Mouse (Mus musculus): ENCODE measurements around the gene Cux2. TPM values are rescaled to one million over a fixed set of nuclear protein-coding genes. Genes with fewer than 3 reads are reported as not detected.

Gene Cux2
- total and polyA plus RNA-seq, 3 experiments = 0.11 TPM; not detected in 2

DNA sequence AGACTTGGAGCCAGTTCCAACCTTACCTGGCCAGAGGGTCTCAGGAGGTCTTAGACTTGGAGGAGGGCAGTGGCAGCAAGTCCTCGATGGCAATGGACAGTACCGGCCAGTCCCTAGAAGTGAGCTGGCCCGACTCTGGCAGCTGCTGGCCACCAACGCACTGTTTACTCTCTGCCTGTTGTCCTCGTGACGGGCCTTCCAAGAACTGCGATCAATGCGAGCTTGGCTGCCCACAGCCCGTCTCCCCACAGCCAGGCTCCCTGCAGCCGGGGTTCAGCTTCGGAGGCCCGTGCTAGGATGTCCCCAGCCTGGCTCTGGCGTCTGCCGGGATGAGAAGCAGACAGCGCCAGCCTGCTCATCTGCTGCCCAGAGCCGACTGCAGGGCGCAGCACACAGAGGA, 30.6 kb downstream of the Cux2 start:
- no peak for DNase-seq (ENCODE audit: low spot score)
- Histone ChIP-seq H3K27me3 (ENCODE audit: insufficient read depth, low read length) (peaks cover 6% of the 10 kb centered on the region; the same call in 1 of the 2 replicates), H3K4me1 (ENCODE audit: insufficient read depth, low read depth, low read length) (no peaks in the 10 kb centered on the region), H3K9me3 (replicated peaks) (peaks cover 3% of the 10 kb centered on the region; the same call in 1 of the 2 replicates), H3K4me3 (ENCODE audit: low read depth, low read length) (no peak overlapping the region), H3K36me3 (replicated peaks) (no peaks in the 10 kb centered on the region)
- ATAC-seq (ENCODE audit: extremely low read depth, insufficient number of reproducible peaks, low FRiP score, poor library complexity, severe bottlenecking) = no peak
- no peak for TF ChIP-seq GATA2 (IDR thresholded peaks at IDR 0.05; ENCODE audit: borderline replicate concordance, low read depth, low read length)
- TF ChIP-seq TAL1 (conservative IDR thresholded peaks at IDR 0.05; ENCODE audit: low read depth, low read length) = no peak
- TF ChIP-seq GATA1 (IDR thresholded peaks at IDR 0.05; ENCODE audit: borderline replicate concordance, low read length) = no peak
- TF ChIP-seq POLR2AphosphoS5 (IDR thresholded peaks at IDR 0.05; ENCODE audit: insufficient replicate concordance, low read depth, low read length) = no peak
- TF ChIP-seq CTCF (IDR thresholded peaks at IDR 0.05; ENCODE audit: low read depth, low read length) = no peak

GRCm38 (mm10) chr5:122017778-122018177, 32.1 kb downstream of the Cux2 start:
- TF ChIP-seq CTCF (IDR thresholded peaks at IDR 0.05; ENCODE audit: low read depth, low read length) (no peak), GATA2 (IDR thresholded peaks at IDR 0.05; ENCODE audit: borderline replicate concordance, low read depth, low read length) (no peak), POLR2AphosphoS5 (IDR thresholded peaks at IDR 0.05; ENCODE audit: insufficient replicate concordance, low read depth, low read length) (no peak), TAL1 (conservative IDR thresholded peaks at IDR 0.05; ENCODE audit: low read depth, low read length) (no peak), GATA1 (IDR thresholded peaks at IDR 0.05; ENCODE audit: borderline replicate concordance, low read length) (no peak)
- H3K4me3 ChIP-seq (ENCODE audit: low read depth, low read length) = no peak overlapping the region
- DNase-seq (ENCODE audit: low spot score) = no peak
- peaks cover under 1% of the 10 kb centered on the region; the same call in 1 of the 2 replicates for H3K9me3 ChIP-seq (replicated peaks)
- no peak for ATAC-seq (ENCODE audit: extremely low read depth, insufficient number of reproducible peaks, low FRiP score, poor library complexity, severe bottlenecking)
- H3K27me3 ChIP-seq (ENCODE audit: insufficient read depth, low read length) = peaks cover 8% of the 10 kb centered on the region; the same call in 1 of the 2 replicates
- no peaks in the 10 kb centered on the region for H3K36me3 ChIP-seq (replicated peaks)
- H3K4me1 ChIP-seq (ENCODE audit: insufficient read depth, low read depth, low read length) = no peaks in the 10 kb centered on the region

DNA sequence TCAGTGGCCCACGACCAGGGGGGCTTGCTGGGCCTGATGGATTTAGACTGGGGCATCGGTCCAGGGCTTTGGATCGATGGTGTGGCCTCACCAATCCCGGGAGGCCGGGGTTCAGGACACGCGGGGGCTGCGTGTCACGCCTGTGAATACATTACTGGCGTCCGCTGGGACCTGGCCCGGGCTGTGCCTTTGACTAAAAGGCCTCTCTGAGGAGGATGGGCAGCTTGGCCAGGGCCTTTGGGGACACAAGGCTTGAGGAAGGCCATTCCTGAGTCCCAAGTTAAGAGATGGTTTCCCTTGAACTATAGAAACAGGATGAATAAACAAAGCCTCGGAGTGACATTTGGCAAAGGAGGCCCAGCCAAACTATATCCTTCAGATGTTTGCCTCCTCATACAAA, 32.6 kb downstream of the Cux2 start:
- ATAC-seq (ENCODE audit: extremely low read depth, insufficient number of reproducible peaks, low FRiP score, poor library complexity, severe bottlenecking) (no peak), DNase-seq (ENCODE audit: low spot score) (no peak)
- Histone ChIP-seq H3K4me1 (ENCODE audit: insufficient read depth, low read depth, low read length) (no peaks in the 10 kb centered on the region), H3K4me3 (ENCODE audit: low read depth, low read length) (no peak overlapping the region), H3K9me3 (replicated peaks) (no peaks in the 10 kb centered on the region), H3K36me3 (replicated peaks) (no peaks in the 10 kb centered on the region), H3K27me3 (ENCODE audit: insufficient read depth, low read length) (peaks cover 8% of the 10 kb centered on the region; the same call in 1 of the 2 replicates)
- no peak for TF ChIP-seq GATA1 (IDR thresholded peaks at IDR 0.05; ENCODE audit: borderline replicate concordance, low read length)
- TF ChIP-seq GATA2 (IDR thresholded peaks at IDR 0.05; ENCODE audit: borderline replicate concordance, low read depth, low read length) = no peak
- no peak for TF ChIP-seq TAL1 (conservative IDR thresholded peaks at IDR 0.05; ENCODE audit: low read depth, low read length)
- TF ChIP-seq CTCF (IDR thresholded peaks at IDR 0.05; ENCODE audit: low read depth, low read length) = no peak
- TF ChIP-seq POLR2AphosphoS5 (IDR thresholded peaks at IDR 0.05; ENCODE audit: insufficient replicate concordance, low read depth, low read length) = no peak

- no peak overlapping the region for H3K4me3 ChIP-seq (ENCODE audit: low read depth, low read length)
- ATAC-seq (ENCODE audit: extremely low read depth, insufficient number of reproducible peaks, low FRiP score, poor library complexity, severe bottlenecking) (no peak), DNase-seq (ENCODE audit: low spot score) (no peak)
- no peaks in the 10 kb centered on the region for H3K9me3 ChIP-seq (replicated peaks)
- peaks cover 8% of the 10 kb centered on the region; the same call in 1 of the 2 replicates for H3K27me3 ChIP-seq (ENCODE audit: insufficient read depth, low read length)
- H3K4me1 ChIP-seq (ENCODE audit: insufficient read depth, low read depth, low read length) = no peaks in the 10 kb centered on the region
- TF ChIP-seq CTCF (IDR thresholded peaks at IDR 0.05; ENCODE audit: low read depth, low read length) = no peak
- TF ChIP-seq GATA2 (IDR thresholded peaks at IDR 0.05; ENCODE audit: borderline replicate concordance, low read depth, low read length) = no peak
- no peak for TF ChIP-seq TAL1 (conservative IDR thresholded peaks at IDR 0.05; ENCODE audit: low read depth, low read length)
- TF ChIP-seq POLR2AphosphoS5 (IDR thresholded peaks at IDR 0.05; ENCODE audit: insufficient replicate concordance, low read depth, low read length) = no peak
- TF ChIP-seq GATA1 (IDR thresholded peaks at IDR 0.05; ENCODE audit: borderline replicate concordance, low read length) = no peak
- no peaks in the 10 kb centered on the region for H3K36me3 ChIP-seq (replicated peaks)
Observed at GRCm38 (mm10) chr5:122016744-122017143, 33.2 kb downstream of the Cux2 start.

GRCm38 (mm10) chr5:122015149-122015548, 34.8 kb downstream of the Cux2 start:
- Histone ChIP-seq H3K4me1 (ENCODE audit: insufficient read depth, low read depth, low read length) (no peaks in the 10 kb centered on the region), H3K36me3 (replicated peaks) (no peaks in the 10 kb centered on the region), H3K4me3 (ENCODE audit: low read depth, low read length) (no peak overlapping the region), H3K9me3 (replicated peaks) (no peaks in the 10 kb centered on the region), H3K27me3 (ENCODE audit: insufficient read depth, low read length) (peaks cover 8% of the 10 kb centered on the region; the same call in 1 of the 2 replicates)
- TF ChIP-seq POLR2AphosphoS5 (IDR thresholded peaks at IDR 0.05; ENCODE audit: insufficient replicate concordance, low read depth, low read length) = no peak
- TF ChIP-seq CTCF (IDR thresholded peaks at IDR 0.05; ENCODE audit: low read depth, low read length) = no peak
- no peak for TF ChIP-seq TAL1 (conservative IDR thresholded peaks at IDR 0.05; ENCODE audit: low read depth, low read length)
- TF ChIP-seq GATA2 (IDR thresholded peaks at IDR 0.05; ENCODE audit: borderline replicate concordance, low read depth, low read length) = no peak
- no peak for TF ChIP-seq GATA1 (IDR thresholded peaks at IDR 0.05; ENCODE audit: borderline replicate concordance, low read length)
- ATAC-seq (ENCODE audit: extremely low read depth, insufficient number of reproducible peaks, low FRiP score, poor library complexity, severe bottlenecking) = no peak
- no peak for DNase-seq (ENCODE audit: low spot score)

- peaks cover 8% of the 10 kb centered on the region; the same call in 1 of the 2 replicates for H3K27me3 ChIP-seq (ENCODE audit: insufficient read depth, low read length)
Observed at GRCm38 (mm10) chr5:122014671-122015070, 35.2 kb downstream of the Cux2 start.

More at GRCm38 (mm10) chr5:122014671-122015070, 35.2 kb downstream of the Cux2 start:
- no peak for TF ChIP-seq POLR2AphosphoS5 (IDR thresholded peaks at IDR 0.05; ENCODE audit: insufficient replicate concordance, low read depth, low read length)
- no peak for TF ChIP-seq CTCF (IDR thresholded peaks at IDR 0.05; ENCODE audit: low read depth, low read length)
- no peak for TF ChIP-seq GATA1 (IDR thresholded peaks at IDR 0.05; ENCODE audit: borderline replicate concordance, low read length)
- TF ChIP-seq GATA2 (IDR thresholded peaks at IDR 0.05; ENCODE audit: borderline replicate concordance, low read depth, low read length) = no peak
- no peaks in the 10 kb centered on the region for H3K4me1 ChIP-seq (ENCODE audit: insufficient read depth, low read depth, low read length)
- H3K4me3 ChIP-seq (ENCODE audit: low read depth, low read length) = no peak overlapping the region
- no peaks in the 10 kb centered on the region for H3K9me3 ChIP-seq (replicated peaks)
- no peak for DNase-seq (ENCODE audit: low spot score)
- ATAC-seq (ENCODE audit: extremely low read depth, insufficient number of reproducible peaks, low FRiP score, poor library complexity, severe bottlenecking) = no peak
- no peaks in the 10 kb centered on the region for H3K36me3 ChIP-seq (replicated peaks)

Measured in G1E (cell line).